Mouse (Mus musculus) liver, adult 2 months (tissue): ENCODE measurements around the gene Bcl2. TPM values are rescaled to one million over a fixed set of nuclear protein-coding genes. Genes with fewer than 3 reads are reported as not detected.

Experiments
- DNase-seq: peaks from one replicate; pipeline ENCODE4 v3.0.0-alpha.2; 2011; ENCODE audit warnings: low read depth, low spot score; ENCODE audit errors: extremely low read depth
- H3K27ac ChIP-seq: fragments of 200-500 bp; replicated peaks from 2 replicates; pipeline ENCODE4 v1.5.1; 2012; ENCODE audit warnings: low read depth, mild to moderate bottlenecking, control low read depth, inconsistent platforms, low read length; ENCODE audit not compliant: insufficient read depth
- H3K27me3 ChIP-seq: fragments of 200-500 bp; 2 replicates; pipeline ENCODE4 v1.6.1; 2012; ENCODE audit warnings: mild to moderate bottlenecking, moderate library complexity, low read length, inconsistent platforms; ENCODE audit not compliant: control insufficient read depth, insufficient read depth
- H3K36me3 ChIP-seq: fragments of 200-500 bp; 2 replicates; pipeline ENCODE4 v1.6.1; 2012; ENCODE audit warnings: low read length, inconsistent platforms; ENCODE audit not compliant: control insufficient read depth, insufficient read depth
- H3K4me1 ChIP-seq: fragments of 200-500 bp; 2 replicates; pipeline ENCODE4 v1.6.1; 2011; ENCODE audit warnings: low read length; ENCODE audit not compliant: control insufficient read depth, insufficient read depth
- H3K4me3 ChIP-seq: fragments of 200-500 bp; 2 replicates; pipeline ENCODE4 v1.5.1; 2011; ENCODE audit warnings: low read depth, mild to moderate bottlenecking, control low read depth, low read length, moderate library complexity; ENCODE audit not compliant: insufficient read depth
- H3K79me2 ChIP-seq: fragments of 200-500 bp; 2 replicates; pipeline ENCODE4 v1.6.1; 2012; ENCODE audit warnings: inconsistent platforms, mild to moderate bottlenecking, low read length, moderate library complexity; ENCODE audit not compliant: control insufficient read depth, insufficient read depth
- H3K9ac ChIP-seq: fragments of 200-500 bp; 2 replicates; pipeline ENCODE4 v1.6.1; 2012; ENCODE audit warnings: low read depth, mild to moderate bottlenecking, control low read depth, inconsistent platforms, low read length
- CTCF ChIP-seq: fragments of 200-500 bp; IDR thresholded peaks from 2 replicates; pipeline ENCODE4 v1.5.1; 2011; ENCODE audit warnings: low read depth, low read length, control low read depth
- POLR2A ChIP-seq: fragments of 200-500 bp; IDR thresholded peaks from 2 replicates; pipeline ENCODE4 v1.6.1; 2011; ENCODE audit warnings: low read length, control low read depth; ENCODE audit not compliant: insufficient read depth; ENCODE audit errors: extremely low read depth
- WGBS: fragments of 180-500 bp; shearing (Covaris S2); methylation state at CpG from one replicate; pipeline ENCODE4 v1.1.7; 2018; 5-methylcytosine and 5-hydroxymethylcytosine counted together
- polyA plus RNA-seq: library from polyadenylated mRNA; depleted of rRNA; stranded (reverse); fragments of >200 nt; gene quantifications from 2 replicates; pipeline ENCODE4 v1.2.3, GENCODE M21; 2012; rRNA removed
- total RNA-seq: library from RNA; depleted of rRNA; stranded (reverse); fragments of >200 nt; gene quantifications from 2 replicates; pipeline ENCODE4 v1.2.3, GENCODE M21; 2014; rRNA removed

Gene Bcl2
- total RNA-seq (1.5 and 2.0 TPM in 2 replicates), polyA plus RNA-seq (0.26 and 0.35 TPM in 2 replicates)

GRCm38 (mm10) chr1:106713621-106714529 is at the start of gene Bcl2:
TSS of gene Bcl2 (minus strand) at chr1:106714274.
- Histone ChIP-seq H3K36me3 (no peaks in the 10 kb centered on the region), H3K4me1 (no peaks in the 10 kb centered on the region; the same call in 1 of the 2 replicates), H3K9ac (peak within 1 kb of the TSS; percentile 93), H3K79me2 (no peaks in the 10 kb centered on the region), H3K27me3 (peaks cover 3% of the 10 kb centered on the region; the same call in 1 of the 2 replicates), H3K27ac (peak within 1 kb of the TSS; percentile 11; the same call in 1 of the 2 replicates), H3K4me3 (peak within 1 kb of the TSS; percentile 80)
- peak; percentile 30 for DNase-seq
- WGBS = 1% methylated on average over 82 of the region's 95 CpGs
- TF ChIP-seq CTCF = no peak
- no peak for TF ChIP-seq POLR2A

GRCm38 (mm10) chr1:106760750-106761149 is 46.7 kb upstream of the Bcl2 start:
- DNase-seq = peak; percentile 46
- Histone ChIP-seq H3K27me3 (no peaks in the 10 kb centered on the region), H3K4me3 (no peak overlapping the region), H3K9ac (no peak overlapping the region), H3K4me1 (peaks cover 14% of the 10 kb centered on the region), H3K36me3 (no peaks in the 10 kb centered on the region; the same call in 1 of the 2 replicates), H3K79me2 (peaks cover 10% of the 10 kb centered on the region; the same call in 1 of the 2 replicates), H3K27ac (peak overlapping the region; percentile 68)
- 49% methylated on average over 3 of the region's 3 CpGs for WGBS
- TF ChIP-seq POLR2A = no peak
- no peak for TF ChIP-seq CTCF

- peak within 1 kb of the TSS; percentile 87 for H3K9ac ChIP-seq
- H3K27me3 ChIP-seq = no peaks in the 10 kb centered on the region
- peak; percentile 88 for DNase-seq
- H3K4me1 ChIP-seq = peaks cover 14% of the 10 kb centered on the region
- H3K27ac ChIP-seq = peak within 1 kb of the TSS; percentile 74
- peaks cover 3% of the 10 kb centered on the region; the same call in 1 of the 2 replicates for H3K36me3 ChIP-seq
- TF ChIP-seq POLR2A (peak; percentile 83), CTCF (no peak)
- peaks cover 10% of the 10 kb centered on the region; the same call in 1 of the 2 replicates for H3K79me2 ChIP-seq
- H3K4me3 ChIP-seq = peak within 1 kb of the TSS; percentile 81
- 1% methylated on average over 51 of the region's 51 CpGs for WGBS
Measured at GRCm38 (mm10) chr1:106759572-106760435, 45.7 kb upstream of the Bcl2 start, which contains the start of gene Kdsr. TSS of gene Kdsr (minus strand) at chr1:106759727.

- Histone ChIP-seq H3K4me1 (peaks cover 14% of the 10 kb centered on the region), H3K27me3 (no peaks in the 10 kb centered on the region), H3K36me3 (peaks cover 5% of the 10 kb centered on the region), H3K79me2 (peaks cover 10% of the 10 kb centered on the region; the same call in 1 of the 2 replicates), H3K27ac (peak overlapping the region; percentile 74), H3K4me3 (peak overlapping the region; percentile 81), H3K9ac (peak overlapping the region; percentile 87)
- under 1% methylated on average over 34 of the region's 34 CpGs for WGBS
- DNase-seq = peak; percentile 47
- TF ChIP-seq CTCF (no peak), POLR2A (no peak)
Measured at GRCm38 (mm10) chr1:106758734-106759571, 44.9 kb upstream of the Bcl2 start.

- no peak for DNase-seq
- WGBS = 80% methylated on average over 4 of the region's 4 CpGs
- Histone ChIP-seq H3K4me1 (peaks cover 14% of the 10 kb centered on the region), H3K4me3 (no peak overlapping the region), H3K79me2 (peaks cover 10% of the 10 kb centered on the region; the same call in 1 of the 2 replicates), H3K27ac (no peak overlapping the region), H3K9ac (no peak overlapping the region), H3K27me3 (no peaks in the 10 kb centered on the region), H3K36me3 (peaks cover 13% of the 10 kb centered on the region)
- TF ChIP-seq POLR2A (no peak), CTCF (no peak)
Measured at GRCm38 (mm10) chr1:106756633-106757032, 42.6 kb upstream of the Bcl2 start.
